Mouse (Mus musculus): ENCODE results near the gene Gm8237. TPM values are rescaled to one million over a fixed set of nuclear protein-coding genes. Genes with fewer than 3 reads are reported as not detected.

The Gm8237 gene
- polyA plus RNA-seq, 1 experiment from 2014 or later, result not detected

Other genes with a start within 250 kb of the Gm8237 start
- not detected in 2 replicates for gene Gm8265, start 247.4 kb downstream of the Gm8237 start, polyA plus RNA-seq (2014; fragmentation: Nextera tagmentation; extraction: Ambion mirVana)
- not detected in 2 replicates for gene Gm9603, start 192.9 kb downstream of the Gm8237 start, polyA plus RNA-seq (2014; fragmentation: Nextera tagmentation; extraction: Ambion mirVana)
- gene Gm3373, start 138.8 kb downstream of the Gm8237 start, polyA plus RNA-seq (2014; fragmentation: Nextera tagmentation; extraction: Ambion mirVana), result 0.12 TPM in 1 of 2 replicates, not detected in the other
- 1.3 and 1.7 TPM in 2 replicates for gene Gm3383, start 72.4 kb downstream of the Gm8237 start, polyA plus RNA-seq (2014; fragmentation: Nextera tagmentation; extraction: Ambion mirVana)
- not detected in 2 replicates for gene Gm3424, start 50.1 kb downstream of the Gm8237 start, polyA plus RNA-seq (2014; fragmentation: Nextera tagmentation; extraction: Ambion mirVana)
- gene Gm3248, start 81.4 kb upstream of the Gm8237 start, polyA plus RNA-seq (2014; fragmentation: Nextera tagmentation; extraction: Ambion mirVana), result 0.57 and 1.3 TPM in 2 replicates
- gene Gm3453, start 98.8 kb upstream of the Gm8237 start, polyA plus RNA-seq (2014; fragmentation: Nextera tagmentation; extraction: Ambion mirVana), result not detected in 2 replicates
- gene Gm6337, start 177.9 kb upstream of the Gm8237 start, polyA plus RNA-seq (2014; fragmentation: Nextera tagmentation; extraction: Ambion mirVana), result not detected in 2 replicates
- gene Gm8206, start 213.6 kb upstream of the Gm8237 start, polyA plus RNA-seq (2014; fragmentation: Nextera tagmentation; extraction: Ambion mirVana), result 0.34 and 0.49 TPM in 2 replicates
- gene Gm3468, start 228.3 kb upstream of the Gm8237 start, polyA plus RNA-seq (2014; fragmentation: Nextera tagmentation; extraction: Ambion mirVana), result 2.0 and 3.1 TPM in 2 replicates
- gene Gm3476, start 245.4 kb upstream of the Gm8237 start, polyA plus RNA-seq (2014; fragmentation: Nextera tagmentation; extraction: Ambion mirVana), result not detected in 2 replicates